Mouse (Mus musculus): ENCODE results near the gene Pdzd7.

DNA sequence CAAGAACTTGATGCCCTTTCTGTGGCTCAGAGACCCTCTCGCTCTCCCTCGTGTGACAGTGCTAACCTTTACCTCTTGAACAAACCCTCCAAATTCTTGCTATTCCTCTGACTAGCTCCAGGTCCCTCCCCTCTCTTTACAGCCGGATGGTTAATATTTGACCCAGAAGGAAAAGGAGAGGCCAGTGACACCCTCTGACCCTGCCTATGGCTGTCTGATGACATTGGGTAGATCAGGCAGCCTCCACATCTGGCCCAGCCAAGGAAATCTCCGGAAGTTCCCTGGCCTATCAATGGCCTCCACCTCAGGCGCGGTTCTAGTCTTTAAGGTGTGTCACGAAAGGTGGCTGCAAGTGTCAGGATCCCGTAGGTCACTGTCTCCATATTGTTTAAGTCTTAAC lies 54.5 kb downstream of the Pdzd7 start:
- no peak for TF ChIP-seq CTCF (IDR thresholded peaks at IDR 0.05; ENCODE audit: low read depth)
- no peak for TF ChIP-seq EP300 (optimal IDR thresholded peaks at IDR 0.05)
